Mouse (Mus musculus) liver, embryonic 14 days (tissue): ENCODE data around the gene Vmn1r57. TPM values are rescaled to one million over a fixed set of nuclear protein-coding genes. Genes with fewer than 3 reads are reported as not detected.

Experiments
- polyA plus RNA-seq: library from polyadenylated mRNA; depleted of rRNA; stranded (reverse); fragments of >200 nt; gene quantifications from 2 replicates; pipeline ENCODE4 v1.2.3, GENCODE M21; 2012; rRNA removed

Vmn1r57 gene
- polyA plus RNA-seq: not detected in 2 replicates

GRCm38 (mm10) chr7:5218193-5218592 is at the start of gene Vmn1r57:
Vmn1r57 (plus strand) TSS chr7:5218493.

GRCm38 (mm10) chr7:5196647-5197046 is 21.6 kb upstream of the Vmn1r57 start, which contains the start of gene Vmn1r56:
Vmn1r56 (minus strand) TSS chr7:5196747.

Other genes starting within 250 kb of the Vmn1r57 start
- 0.02 TPM in 1 of 2 replicates, not detected in the other for gene Sbk3, start 247.3 kb upstream of the Vmn1r57 start, polyA plus RNA-seq
- 6.4 and 7.8 TPM in 2 replicates for gene Zfp579, start 222.3 kb upstream of the Vmn1r57 start, polyA plus RNA-seq
- 8.2 and 9.0 TPM in 2 replicates for gene Zfp524, start 204.1 kb upstream of the Vmn1r57 start, polyA plus RNA-seq
- 11.0 and 12.0 TPM in 2 replicates for gene Fiz1, start 203.8 kb upstream of the Vmn1r57 start, polyA plus RNA-seq
- gene Gm44973, start 203.0 kb upstream of the Vmn1r57 start, polyA plus RNA-seq: 0.05 and 0.06 TPM in 2 replicates
- gene Zfp865, start 198.1 kb upstream of the Vmn1r57 start, polyA plus RNA-seq: 4.9 and 5.9 TPM in 2 replicates
- 0.42 and 0.45 TPM in 2 replicates for gene Ccdc106, start 197.9 kb upstream of the Vmn1r57 start, polyA plus RNA-seq
- gene 4632433K11Rik, start 184.4 kb upstream of the Vmn1r57 start, polyA plus RNA-seq: not detected in 2 replicates
- gene Zfp784, start 180.0 kb upstream of the Vmn1r57 start, polyA plus RNA-seq: 0.83 and 1.1 TPM in 2 replicates
- gene Zfp580, start 167.0 kb upstream of the Vmn1r57 start, polyA plus RNA-seq: 1.2 and 1.3 TPM in 2 replicates
- gene U2af2, start 156.3 kb upstream of the Vmn1r57 start, polyA plus RNA-seq: 130 and 139 TPM in 2 replicates
- 45.0 and 54.7 TPM in 2 replicates for gene Epn1, start 138.3 kb upstream of the Vmn1r57 start, polyA plus RNA-seq
- not detected in 2 replicates for gene Rfpl4, start 101.5 kb upstream of the Vmn1r57 start, polyA plus RNA-seq
- gene Rasl2-9, start 92.5 kb upstream of the Vmn1r57 start, polyA plus RNA-seq: 0.14 and 0.20 TPM in 2 replicates
- not detected in 2 replicates for gene Vmn1r55, start 68.8 kb upstream of the Vmn1r57 start, polyA plus RNA-seq
- not detected in 2 replicates for gene Vmn1r56, start 21.7 kb upstream of the Vmn1r57 start, polyA plus RNA-seq
- gene Gm5065, start 132.0 kb downstream of the Vmn1r57 start, polyA plus RNA-seq: not detected in 2 replicates
- not detected in 2 replicates for gene Nlrp2, start 132.5 kb downstream of the Vmn1r57 start, polyA plus RNA-seq
- gene Vmn1r58, start 194.9 kb downstream of the Vmn1r57 start, polyA plus RNA-seq: not detected in 2 replicates
- not detected in 2 replicates for gene Vmn1r59, start 238.3 kb downstream of the Vmn1r57 start, polyA plus RNA-seq